Mouse (Mus musculus): ENCODE results near the gene Gstp3. TPM values are rescaled to one million over a fixed set of nuclear protein-coding genes. Genes with fewer than 3 reads are reported as not detected.
A peak's percentile ranks its signal among the peaks of the same experiment; 100 is the strongest.

Gene Gstp3
- not detected for total RNA-seq (2021)
- long read RNA-seq, experiment 1 = 0 reads
- long read RNA-seq, experiment 2 = 0 reads

DNA sequence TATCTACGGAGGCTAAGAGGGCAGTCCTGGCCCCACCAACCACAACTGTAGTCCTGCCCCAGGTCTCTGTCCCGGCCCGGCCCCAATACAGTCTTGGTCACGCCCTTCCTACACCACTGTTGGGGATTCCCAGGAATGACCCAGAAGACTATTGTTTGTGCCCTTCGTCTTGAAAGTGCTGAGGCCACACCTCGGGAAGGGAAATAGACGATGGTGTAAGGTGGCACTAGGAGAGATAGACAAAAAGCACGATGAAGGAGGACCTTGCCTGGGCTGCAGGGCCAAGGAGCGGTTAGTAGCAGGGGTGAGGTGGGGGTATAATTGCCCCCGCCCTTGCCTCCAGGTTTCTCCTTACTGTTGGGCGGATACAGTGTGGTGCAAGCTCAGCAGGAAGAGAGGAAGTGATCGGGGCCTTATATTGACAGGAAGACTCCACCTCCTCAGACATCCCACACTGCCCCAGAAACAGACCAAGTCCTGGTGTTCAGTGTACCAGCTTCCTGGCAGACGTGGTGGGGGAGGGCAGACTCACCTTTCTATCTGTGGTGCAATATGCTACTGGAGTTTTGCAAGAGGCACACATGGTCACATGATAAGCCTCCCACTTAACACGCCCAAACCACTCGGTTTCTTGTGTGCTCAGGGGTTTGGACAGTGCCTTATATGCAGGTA is at the start of gene Gstp3:
Gstp3 (minus strand) TSS at position 501 of the 672 bp plus-strand sequence.
- intact Hi-C loops (cut with DNase I) = no loop called here

DNA sequence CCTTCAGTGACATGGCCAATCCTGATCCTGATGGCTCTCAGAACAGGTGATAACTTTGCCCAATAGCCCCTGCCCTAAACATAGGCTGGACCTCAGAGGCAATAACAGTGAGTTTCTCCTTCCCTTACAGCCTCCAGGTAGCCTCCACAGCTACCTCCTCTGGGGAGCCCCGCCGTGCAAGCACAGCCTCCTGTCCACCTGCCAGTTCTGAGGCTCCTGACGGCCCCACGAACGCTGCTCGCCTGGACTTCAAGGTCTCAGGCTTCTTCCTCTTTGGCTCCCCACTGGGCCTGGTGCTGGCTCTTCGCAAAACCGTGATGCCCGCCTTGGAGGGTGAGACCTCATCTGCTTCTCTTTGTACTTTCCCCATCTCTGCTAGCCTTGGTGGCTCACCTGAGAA is 49.2 kb upstream of the Gstp3 start:
- intact Hi-C loops (cut with DNase I) = no loop called here
- no peak for DNase-seq

More for the DNA sequence above, at the start of gene Gstp3:
- DNase-seq = no peak

DNA sequence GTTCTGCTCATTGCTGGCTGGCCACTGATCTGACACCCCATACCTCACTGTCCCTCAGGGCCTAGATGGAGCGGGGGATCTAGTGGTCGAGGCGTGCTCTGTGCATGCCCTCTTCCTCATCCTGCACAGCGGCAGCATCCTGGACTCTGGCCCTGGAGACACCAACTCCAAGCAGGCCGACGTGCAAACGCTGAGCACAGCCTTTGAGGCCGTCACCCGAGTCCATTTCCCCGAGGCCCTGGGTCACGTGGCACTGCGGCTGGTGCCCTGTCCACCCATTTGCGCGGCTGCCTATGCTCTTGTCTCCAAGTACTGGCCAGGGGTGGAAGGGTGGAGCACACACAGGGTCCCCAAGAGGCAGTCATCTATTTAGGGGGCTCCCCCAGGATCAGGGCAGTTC is 47.3 kb upstream of the Gstp3 start:
- intact Hi-C loops (cut with DNase I) = no loop called here
- DNase-seq = no peak

DNA sequence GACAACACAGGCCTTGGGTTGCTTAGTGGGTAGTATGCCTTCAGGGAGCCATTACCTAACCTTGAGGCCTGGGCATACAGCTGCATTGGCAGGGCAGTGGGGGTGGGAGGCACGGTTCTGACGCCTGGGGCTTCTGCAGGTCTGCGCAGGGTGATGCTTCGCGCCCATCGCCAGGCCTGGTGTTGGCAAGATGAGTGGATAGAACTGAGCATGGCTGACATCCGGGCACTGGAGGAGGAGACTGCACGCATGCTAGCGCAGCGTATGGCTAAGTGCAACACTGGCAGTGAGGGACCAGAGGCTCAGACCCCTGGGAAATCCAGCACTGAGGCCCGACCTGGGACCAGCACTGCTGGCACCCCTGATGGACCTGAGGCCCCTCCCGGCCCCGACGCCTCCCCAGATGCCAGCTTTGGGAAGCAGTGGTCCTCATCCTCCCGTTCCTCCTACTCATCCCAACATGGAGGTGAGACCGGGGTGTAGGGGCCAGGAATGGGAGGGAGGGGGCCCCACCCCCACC is 45.4 kb upstream of the Gstp3 start:
- DNase-seq = no peak
- intact Hi-C loops (cut with DNase I) = no loop called here

DNA sequence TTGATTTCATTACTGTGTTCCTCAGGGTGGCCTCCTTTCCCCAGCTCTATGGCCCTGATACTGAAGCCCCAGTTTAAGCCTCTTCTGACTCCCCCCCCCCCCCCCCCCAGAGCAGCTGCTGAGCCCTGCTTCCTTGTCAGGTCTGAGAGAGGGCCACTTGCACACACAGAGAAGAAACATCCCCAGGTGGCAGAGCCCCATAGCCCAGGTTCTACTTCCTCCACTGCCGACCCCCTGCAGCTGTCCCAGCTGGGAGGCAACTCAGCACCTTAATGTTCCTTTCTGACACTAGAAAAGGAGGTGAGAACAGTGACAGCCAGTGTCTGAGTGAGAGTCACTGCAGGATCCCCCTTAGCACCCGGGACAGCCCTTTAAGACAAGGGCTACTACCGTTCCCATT is 44.4 kb upstream of the Gstp3 start:
- intact Hi-C loops (cut with DNase I) = no loop called here
- no peak for DNase-seq

DNA sequence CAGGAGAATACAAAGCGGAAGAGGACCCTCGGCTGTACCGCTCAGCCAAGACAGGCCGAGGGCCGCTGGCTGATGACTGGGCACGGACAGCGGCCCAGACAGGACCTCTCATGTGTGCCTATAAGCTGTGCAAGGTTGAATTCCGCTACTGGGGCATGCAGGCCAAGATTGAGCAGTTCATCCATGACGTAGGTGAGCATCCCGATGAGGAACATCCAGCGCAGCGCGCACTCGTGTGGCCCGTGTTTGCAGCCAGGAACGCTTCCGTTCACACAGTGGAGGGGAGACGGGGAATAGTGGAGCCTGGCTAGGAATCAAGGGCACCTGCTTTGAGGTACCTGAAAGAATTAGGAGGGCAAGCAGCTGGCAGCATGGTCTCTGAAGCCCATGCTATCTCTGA is 43.9 kb upstream of the Gstp3 start:
- intact Hi-C loops (cut with DNase I) = no loop called here
- no peak for DNase-seq

DNA sequence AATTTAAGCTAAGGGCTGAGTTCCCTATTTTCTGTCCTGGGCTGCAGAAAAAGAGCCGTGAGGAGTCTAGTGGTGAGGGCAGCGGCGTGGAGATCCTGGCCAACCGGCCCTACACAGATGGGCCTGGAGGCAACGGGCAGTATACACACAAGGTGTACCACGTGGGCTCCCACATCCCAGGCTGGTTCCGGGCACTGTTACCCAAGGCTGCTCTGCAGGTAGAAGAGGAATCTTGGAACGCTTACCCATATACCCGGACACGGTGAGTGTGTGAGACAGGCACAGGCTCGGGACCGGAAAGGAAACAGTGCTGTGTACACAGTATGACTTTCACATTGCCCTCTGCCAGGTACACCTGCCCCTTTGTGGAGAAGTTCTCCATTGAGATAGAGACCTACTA is 43.3 kb upstream of the Gstp3 start:
- no peak for DNase-seq
- intact Hi-C loops (cut with DNase I) = no loop called here

DNA sequence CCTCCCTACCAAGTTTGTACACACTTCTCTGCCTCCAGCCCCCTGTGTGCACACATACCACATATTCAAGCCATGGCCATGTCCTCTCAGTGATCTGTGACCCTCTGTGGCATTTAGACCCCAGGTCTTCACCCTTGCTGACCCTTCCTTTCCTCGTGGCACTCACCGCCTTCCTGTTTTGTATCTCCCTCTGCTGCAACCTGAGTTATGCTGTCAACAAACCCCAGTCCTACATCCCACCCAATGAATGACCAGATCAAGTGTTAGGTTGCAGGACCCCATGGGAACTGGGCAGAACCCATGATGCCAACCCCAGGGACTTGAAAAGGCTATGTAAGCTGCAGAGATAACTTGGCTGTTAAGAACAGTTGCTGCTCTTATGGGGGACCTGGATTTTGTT is 42.7 kb upstream of the Gstp3 start:
- intact Hi-C loops (cut with DNase I) = no loop called here
- DNase-seq = no peak

DNA sequence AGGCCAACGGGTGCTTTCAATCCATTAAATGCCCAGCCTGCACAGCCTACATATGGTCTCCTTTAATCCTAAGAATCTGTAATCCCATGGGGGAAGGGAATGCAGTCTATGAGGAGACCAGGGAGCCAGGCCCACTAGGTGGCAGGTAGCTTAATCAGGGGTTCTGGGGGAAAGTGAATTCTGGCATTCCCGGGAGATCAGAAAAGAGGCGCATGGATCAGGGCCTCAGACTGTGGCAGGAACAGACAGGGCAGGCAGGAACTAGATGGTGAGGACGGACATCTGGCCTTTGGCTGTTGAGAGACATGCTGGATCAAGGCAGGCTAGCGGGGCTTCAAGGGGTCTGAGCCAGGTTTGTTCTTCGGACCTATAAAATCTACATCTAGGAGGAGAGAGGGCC is 42.1 kb upstream of the Gstp3 start:
- intact Hi-C loops (cut with DNase I) = no loop called here
- DNase-seq = no peak

DNA sequence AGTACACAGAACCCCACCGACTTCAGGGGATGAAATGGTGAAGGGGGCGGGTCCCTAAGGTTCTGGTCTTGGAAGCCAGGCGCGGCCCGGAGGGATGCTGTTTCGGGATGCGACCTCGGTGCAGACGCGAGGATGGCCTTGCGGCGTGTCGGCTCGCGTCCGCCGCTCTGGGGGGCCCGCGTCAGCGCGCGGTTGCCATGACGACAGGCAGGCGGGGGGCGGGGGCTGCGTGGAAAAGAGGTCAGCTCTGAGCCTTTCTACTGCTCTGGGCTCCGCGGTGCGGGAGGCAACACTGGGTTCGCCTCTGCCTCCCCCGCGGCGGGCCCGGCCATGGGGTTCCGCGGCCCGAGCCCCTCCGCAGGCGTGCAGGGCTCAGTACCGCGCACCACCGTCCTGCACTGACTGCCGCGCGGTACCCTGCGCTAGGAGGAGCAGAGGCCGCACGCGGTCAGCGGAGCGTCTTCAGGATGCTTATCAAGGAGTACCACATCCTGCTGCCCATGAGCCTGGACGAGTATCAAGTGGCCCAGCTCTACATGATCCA is 41.4 kb upstream of the Gstp3 start:
- peak; percentile 43 to 57 for DNase-seq
- intact Hi-C loops (cut with DNase I) = no loop called here

DNA sequence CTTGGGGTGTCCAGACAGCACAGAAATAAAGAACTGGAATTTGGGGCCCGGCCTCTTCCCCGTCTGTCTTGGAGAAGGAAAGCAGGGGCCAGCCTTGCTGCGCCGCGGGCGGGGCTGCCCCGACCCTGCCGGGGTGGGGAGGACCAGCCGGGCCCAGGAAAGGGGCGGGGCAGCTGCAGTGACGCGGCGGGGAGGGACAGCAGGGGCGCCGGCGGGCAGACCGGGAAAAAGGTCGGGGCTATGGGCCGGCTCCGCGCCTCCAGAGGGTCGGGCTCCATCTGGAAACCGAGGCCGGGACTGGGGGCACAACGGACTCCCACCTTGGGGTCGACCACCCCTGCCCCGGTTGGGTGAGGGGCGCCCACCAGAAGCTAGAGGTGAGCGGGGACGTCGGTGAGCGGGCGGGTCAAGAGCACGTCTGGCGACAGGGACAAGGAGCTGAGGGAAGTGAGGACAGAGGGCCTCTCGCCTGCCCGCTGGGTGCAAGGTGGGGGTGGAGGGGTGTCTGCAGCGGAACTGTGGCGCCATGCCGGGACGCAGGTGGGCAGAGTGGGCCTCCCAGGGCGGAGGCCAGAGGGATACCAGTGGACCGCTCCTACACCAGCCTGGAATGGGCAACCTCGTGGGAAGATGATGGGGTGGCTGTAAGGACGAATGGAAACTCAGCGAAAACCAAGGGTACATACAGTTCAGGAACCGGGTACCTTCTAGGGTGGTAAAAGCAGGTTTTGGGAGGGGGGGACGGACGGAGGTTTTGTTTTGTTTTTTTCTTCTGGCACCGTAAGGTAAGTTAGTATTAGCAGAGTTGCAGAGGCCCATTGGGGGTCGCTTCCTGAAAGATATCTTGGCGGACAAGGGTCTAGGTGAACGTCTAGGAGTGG is 40.7 kb upstream of the Gstp3 start, which contains the start of gene Pitpnm1:
Pitpnm1 (plus strand) TSS at position 162 of the 881 bp plus-strand sequence.
- intact Hi-C loops (cut with DNase I) = loop anchor here (2.0 kb wide), 1 partner anchor 129 kb away; no protein-coding TSS in a partner anchor
- DNase-seq = peak; percentile 86 to 88

DNA sequence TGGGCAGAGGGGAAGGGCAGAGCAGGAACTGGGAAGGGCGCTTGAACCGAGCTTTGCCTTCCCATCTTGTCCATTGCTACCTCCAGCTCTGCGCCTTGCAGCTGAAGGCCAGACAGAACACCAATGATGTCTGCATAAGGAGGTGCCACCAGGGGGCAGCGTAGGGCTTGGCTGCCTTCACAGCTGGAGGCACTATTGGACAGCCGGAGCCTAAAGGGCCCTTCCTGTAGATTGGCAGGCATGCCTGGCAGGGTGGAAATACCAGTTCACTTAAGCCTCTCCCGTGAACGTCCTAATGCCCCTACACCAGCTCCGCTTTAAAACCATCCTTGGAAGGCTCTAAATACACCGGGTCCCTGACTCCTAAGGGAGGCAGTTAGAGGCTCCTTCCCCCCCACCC is 39.7 kb upstream of the Gstp3 start:
- intact Hi-C loops (cut with DNase I) = loop anchor here (2.0 kb wide), 1 partner anchor 130 kb away; no protein-coding TSS in a partner anchor

DNA sequence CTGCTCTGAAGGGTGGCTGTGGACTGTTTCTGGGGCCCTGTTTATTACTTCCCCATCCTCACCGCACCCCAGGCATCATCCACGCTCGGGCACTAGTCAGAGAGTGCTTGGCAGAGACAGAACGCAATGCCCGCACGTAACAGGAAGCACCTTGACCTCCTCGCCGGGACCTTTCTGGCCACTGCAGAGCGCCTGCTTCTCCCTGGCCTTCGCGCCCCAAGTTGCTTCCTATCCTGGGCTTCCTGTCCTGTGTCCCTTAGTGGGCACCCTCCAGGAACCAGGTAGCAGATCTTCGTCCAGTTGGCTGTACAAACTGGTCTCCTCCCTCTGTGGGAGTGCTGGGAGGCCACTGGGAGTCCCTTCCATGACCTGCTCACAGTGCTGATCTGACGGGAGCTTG is 39.1 kb upstream of the Gstp3 start:
- intact Hi-C loops (cut with DNase I) = loop anchor here (2.0 kb wide), 1 partner anchor 130 kb away; no protein-coding TSS in a partner anchor

More for the DNA sequence above, 39.7 kb upstream of the Gstp3 start:
- DNase-seq = peak; percentile 93 to 95

DNA sequence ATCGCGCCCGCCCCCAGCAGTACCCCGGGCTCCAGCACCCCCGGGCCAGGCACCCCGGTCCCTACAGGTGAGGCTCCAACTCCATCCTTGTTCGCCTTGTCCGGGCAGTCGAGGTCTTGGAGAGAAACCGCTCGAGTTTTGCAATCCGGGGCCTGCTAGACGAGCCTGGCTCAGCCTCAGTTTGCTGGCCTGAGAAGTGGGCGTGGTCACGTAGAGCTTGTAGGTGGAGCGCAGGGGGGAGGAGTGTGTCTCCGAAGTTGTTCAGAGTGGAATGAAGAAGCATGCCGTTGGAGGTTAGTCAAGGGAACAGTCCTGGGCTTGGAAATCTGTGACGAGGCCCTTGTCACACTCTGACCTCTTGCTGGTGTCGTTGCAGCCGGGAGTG is 38.1 kb upstream of the Gstp3 start:
- no peak for DNase-seq
- intact Hi-C loops (cut with DNase I) = no loop called here

More for the DNA sequence above, 39.1 kb upstream of the Gstp3 start:
- DNase-seq = no peak

DNA sequence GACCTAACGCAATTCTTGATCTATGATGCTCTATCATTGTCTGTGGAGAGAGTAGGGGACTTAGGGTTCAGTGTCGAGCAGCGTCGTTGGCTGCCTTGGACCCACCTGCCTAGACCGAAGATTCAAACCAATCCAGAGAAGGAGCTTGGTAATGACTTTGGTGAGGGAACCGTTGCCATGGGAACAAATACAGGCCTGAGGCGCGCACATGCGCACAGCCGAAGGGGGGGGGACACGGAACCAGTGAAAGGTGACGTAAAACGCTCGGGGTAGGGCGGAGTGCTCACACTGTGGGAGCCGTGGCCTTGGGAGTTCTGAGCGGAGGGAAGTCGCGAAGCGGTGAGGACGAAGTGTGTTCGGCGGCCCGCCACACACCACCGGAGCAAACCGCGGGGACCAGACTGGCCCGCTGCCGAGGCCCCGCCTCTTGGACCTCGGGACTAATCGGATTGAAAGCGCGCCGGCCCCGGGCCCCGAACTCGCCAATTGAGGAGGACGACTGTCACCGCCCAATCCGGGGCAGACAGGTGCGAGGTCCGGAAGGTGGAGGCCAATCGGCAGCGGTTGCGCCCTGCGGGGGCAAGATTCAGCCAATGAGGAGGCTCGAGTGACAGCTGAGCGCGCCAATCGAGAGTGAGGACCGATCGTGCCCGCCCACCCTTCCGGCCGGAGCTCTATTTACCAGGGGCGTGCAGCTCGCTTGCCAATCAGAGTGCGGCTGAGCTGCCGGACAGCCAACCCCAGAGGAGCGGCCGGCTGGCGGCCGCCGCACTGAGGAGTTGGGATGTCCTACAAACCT is 37.5 kb upstream of the Gstp3 start, which contains the start of gene Cdk2ap2:
Cdk2ap2 (plus strand) TSS at position 541 of the 799 bp plus-strand sequence.
- peak; percentile 99 for DNase-seq
- intact Hi-C loops (cut with DNase I) = no loop called here

DNA sequence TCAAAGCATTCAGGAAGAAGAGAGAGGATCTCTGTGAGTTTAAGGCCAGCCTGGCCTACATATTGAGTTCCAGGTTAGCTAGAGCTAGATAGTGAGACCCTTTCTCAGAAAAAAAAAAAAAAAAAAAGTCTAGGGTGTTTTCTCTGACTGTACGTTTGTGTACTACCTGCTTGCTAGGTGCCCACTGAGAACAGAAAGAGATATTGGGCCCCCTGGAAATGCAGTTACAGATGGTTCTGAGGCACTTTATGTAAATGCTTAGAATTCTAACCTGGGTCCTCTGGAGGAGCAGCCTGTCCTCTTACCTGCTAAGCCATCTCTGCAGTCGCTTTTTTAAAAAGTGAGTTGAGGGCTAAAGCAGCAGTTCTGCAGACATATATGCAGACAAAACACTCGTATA is 36.4 kb upstream of the Gstp3 start:
- DNase-seq = no peak
- intact Hi-C loops (cut with DNase I) = no loop called here

DNA sequence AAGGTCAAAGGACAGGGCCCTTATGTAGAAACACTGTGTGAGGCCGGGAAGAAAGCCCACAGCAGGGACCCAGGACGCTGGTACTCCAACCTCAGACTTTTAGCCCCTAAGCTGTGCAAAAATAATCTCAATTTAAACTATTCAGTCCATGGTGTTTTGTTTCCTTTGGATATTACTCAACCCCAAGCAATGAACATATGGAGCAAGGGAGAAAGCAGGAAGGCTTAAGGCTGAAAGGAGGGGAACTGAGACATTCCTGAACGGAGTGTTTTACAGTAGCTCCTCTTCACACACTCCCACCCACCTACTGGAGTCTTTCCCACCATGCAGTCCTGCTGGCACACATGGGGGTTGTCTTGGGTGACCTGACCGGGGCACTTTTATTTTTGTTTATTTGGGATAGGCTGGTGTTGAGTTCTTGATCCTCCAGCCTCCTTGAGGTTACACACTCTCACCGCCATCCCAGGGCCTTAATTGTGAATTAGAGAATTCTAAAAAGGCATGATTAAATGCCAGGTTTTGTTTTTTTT is 35.5 kb upstream of the Gstp3 start:
- intact Hi-C loops (cut with DNase I) = no loop called here
- no peak for DNase-seq

DNA sequence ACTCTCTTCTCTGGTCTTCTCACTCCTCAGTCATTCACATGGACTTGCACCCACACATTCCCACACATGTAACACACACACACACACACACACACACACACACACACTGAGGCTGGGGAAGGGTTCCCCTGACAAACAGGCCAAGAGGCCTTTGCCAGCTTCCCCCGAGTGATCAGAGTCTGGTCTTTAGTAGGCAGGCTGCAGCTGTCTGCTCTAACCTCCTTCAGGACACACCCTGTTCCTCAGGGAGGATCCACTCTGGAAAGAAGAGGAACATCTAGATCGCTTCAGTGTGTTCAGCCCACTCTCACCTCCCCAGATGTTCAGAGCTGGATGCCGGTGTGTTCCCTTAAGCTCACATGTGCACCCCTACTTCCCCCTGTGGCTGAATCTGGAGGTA is 35.0 kb upstream of the Gstp3 start:
- intact Hi-C loops (cut with DNase I) = no loop called here
- no peak for DNase-seq

DNA sequence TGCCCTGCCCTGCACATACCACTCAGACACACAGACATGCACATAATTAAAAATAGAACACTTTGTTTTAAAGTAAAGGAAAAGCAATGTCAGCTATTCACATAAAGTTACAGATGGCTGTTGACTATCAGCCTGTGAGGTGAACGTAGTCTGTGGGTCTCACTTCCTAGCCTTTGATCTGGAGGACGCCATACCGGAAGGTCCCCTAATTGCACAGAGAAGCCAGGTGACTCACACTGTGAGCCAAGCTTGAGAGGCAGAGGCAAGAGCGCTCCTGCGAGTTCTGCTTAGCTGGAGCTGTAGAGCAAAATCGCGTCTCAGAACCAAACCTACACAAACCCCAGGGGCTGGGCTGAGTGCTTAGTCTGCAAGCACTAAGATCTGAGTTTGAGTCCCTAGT is 34.4 kb upstream of the Gstp3 start:
- intact Hi-C loops (cut with DNase I) = no loop called here
- no peak for DNase-seq

DNA sequence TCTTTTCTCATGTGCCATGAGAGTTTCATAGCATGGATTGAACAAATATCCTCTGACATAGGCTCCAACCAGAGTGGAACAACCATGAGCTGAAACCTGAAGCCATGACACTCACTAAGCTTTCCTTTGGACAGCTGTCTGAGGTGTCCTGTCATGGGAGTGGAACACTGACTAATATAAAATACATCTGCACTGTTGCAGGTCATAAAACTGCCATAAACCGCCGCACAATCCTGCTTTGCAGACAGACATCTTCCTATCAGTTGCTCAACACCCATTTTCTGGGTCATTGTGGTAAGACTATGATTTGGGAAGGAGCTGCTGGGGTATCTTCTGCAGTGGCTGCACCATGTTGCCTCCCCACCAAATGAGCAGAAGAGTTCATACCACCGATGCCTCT is 33.4 kb upstream of the Gstp3 start:
- intact Hi-C loops (cut with DNase I) = no loop called here
- DNase-seq = no peak
